Mouse (Mus musculus): ENCODE results near the gene Hipk3. TPM values are rescaled to one million over a fixed set of nuclear protein-coding genes. Genes with fewer than 3 reads are reported as not detected.

Hipk3 gene
- polyA plus RNA-seq, 1 experiment from 2014 or later = 71.4 TPM

DNA sequence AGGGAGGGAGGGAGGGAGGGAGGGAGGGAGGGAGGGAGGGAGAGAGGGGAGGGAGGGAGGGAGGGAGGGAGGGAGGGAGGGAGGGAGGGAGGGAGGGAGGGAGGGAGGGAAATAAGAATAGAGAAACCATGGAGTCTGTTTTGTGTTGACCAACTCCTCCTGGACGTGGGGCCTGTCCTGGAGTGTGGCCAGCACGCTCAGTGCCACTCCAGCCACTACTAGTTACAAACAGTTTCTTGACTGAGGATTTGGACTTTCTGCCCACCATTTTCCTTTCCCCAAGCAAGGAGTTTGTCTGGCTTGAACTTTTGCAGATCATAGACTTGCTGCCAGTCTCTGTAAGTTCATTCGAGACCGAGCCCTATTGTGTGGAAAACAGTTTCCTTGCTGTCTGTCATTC lies 46.0 kb downstream of the Hipk3 start:
- Histone ChIP-seq H3K9ac (no peak overlapping the region), H3K4me3 (no peak overlapping the region), H3K9me3 (replicated peaks) (no peaks in the 10 kb centered on the region), H3K36me3 (peaks cover 11% of the 10 kb centered on the region), H3K4me2 (no peak overlapping the region), H3K27ac (ENCODE audit: poor library complexity, severe bottlenecking) (peak overlapping the region; percentile 94), H3K4me1 (replicated peaks) (peaks cover 54% of the 10 kb centered on the region), H3K27me3 (replicated peaks) (no peaks in the 10 kb centered on the region)
- WGBS = 57% methylated on average over 4 of the region's 4 CpGs
- no peak for ATAC-seq (ENCODE audit: insufficient number of reproducible peaks, low FRiP score)

DNA sequence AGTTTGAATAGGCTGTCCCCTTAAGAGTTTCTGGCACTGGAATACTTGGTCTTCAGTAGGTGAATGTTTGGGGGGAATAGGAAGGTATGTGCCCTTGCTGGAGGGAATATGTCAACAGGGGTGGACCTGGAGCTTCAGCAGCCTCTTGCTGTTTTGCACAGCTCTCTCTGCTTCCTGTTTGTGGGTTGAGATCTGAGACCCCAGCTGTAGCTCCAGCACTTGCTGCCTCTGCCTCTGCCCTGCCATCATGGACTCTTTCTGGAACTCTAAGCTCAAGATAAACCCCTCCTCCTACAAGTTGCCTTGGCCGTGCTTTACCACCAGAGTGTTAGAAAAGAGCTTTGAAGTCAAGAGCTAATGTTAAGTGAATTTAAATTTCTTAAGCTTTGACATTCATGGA lies 48.2 kb downstream of the Hipk3 start:
- Histone ChIP-seq H3K9ac (no peak overlapping the region), H3K4me1 (replicated peaks) (peaks cover 38% of the 10 kb centered on the region), H3K9me3 (replicated peaks) (no peaks in the 10 kb centered on the region), H3K27ac (ENCODE audit: poor library complexity, severe bottlenecking) (peak overlapping the region; percentile 44; the same call in 1 of the 2 replicates), H3K4me3 (no peak overlapping the region), H3K36me3 (peaks cover 24% of the 10 kb centered on the region), H3K4me2 (no peak overlapping the region), H3K27me3 (replicated peaks) (no peaks in the 10 kb centered on the region)
- no peak for ATAC-seq (ENCODE audit: insufficient number of reproducible peaks, low FRiP score)
- 51% methylated on average over 1 of the region's 1 CpGs for WGBS

DNA sequence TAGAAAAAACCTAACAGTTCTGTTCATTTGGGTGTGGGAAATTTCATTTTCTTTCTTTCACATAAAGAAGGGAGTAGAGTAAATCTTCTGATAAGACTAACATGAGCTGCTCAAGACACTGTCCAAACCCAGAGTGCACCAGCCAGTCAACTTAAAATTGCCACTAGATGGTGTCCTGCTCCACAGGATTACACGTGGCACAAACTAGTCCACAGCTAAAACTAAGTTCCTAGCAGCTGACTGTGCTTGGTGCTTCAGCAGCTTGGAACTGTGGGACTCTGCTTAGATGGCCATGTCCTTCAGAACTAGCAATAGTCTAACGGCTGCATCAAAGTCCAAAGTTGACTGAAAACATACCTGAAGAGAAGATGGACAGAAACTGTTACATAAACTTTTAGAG lies 49.5 kb downstream of the Hipk3 start:
- Histone ChIP-seq H3K4me2 (no peak overlapping the region), H3K9me3 (replicated peaks) (no peaks in the 10 kb centered on the region), H3K27ac (ENCODE audit: poor library complexity, severe bottlenecking) (no peak overlapping the region; the same call in 1 of the 2 replicates), H3K27me3 (replicated peaks) (no peaks in the 10 kb centered on the region), H3K9ac (no peak overlapping the region), H3K4me1 (replicated peaks) (peaks cover 27% of the 10 kb centered on the region), H3K4me3 (no peak overlapping the region), H3K36me3 (peaks cover 35% of the 10 kb centered on the region)
- peak; percentile 74 for ATAC-seq (ENCODE audit: insufficient number of reproducible peaks, low FRiP score)
- WGBS = 31% methylated on average over 2 of the region's 2 CpGs

DNA sequence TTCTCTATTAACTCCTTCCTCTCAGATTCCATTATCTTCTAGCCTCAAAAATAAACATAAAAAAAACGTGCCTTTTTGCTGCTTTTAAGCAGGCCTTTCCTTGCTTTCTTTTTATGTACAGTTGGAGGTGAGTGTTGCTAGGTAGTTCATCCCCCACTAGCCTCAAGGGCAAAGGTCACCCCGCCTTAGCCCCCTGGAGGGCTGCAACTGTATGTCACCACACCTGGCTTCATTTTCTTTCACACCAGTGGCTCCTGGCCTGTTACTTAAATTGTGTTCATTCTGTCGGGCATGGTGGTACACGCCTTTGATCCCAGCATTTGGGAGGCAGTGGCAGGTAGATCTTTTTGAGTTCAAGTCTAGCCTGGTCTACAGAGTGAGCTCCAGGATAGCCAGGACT lies 51.9 kb downstream of the Hipk3 start:
- H3K36me3 ChIP-seq = peaks cover 53% of the 10 kb centered on the region
- H3K9me3 ChIP-seq (replicated peaks) = no peaks in the 10 kb centered on the region
- H3K27ac ChIP-seq (ENCODE audit: poor library complexity, severe bottlenecking) = no peak overlapping the region
- H3K4me2 ChIP-seq = no peak overlapping the region
- ATAC-seq (ENCODE audit: insufficient number of reproducible peaks, low FRiP score) = no peak
- H3K4me3 ChIP-seq = no peak overlapping the region
- peaks cover 10% of the 10 kb centered on the region for H3K4me1 ChIP-seq (replicated peaks)
- 73% methylated on average over 4 of the region's 4 CpGs for WGBS
- H3K9ac ChIP-seq = no peak overlapping the region
- H3K27me3 ChIP-seq (replicated peaks) = no peaks in the 10 kb centered on the region

DNA sequence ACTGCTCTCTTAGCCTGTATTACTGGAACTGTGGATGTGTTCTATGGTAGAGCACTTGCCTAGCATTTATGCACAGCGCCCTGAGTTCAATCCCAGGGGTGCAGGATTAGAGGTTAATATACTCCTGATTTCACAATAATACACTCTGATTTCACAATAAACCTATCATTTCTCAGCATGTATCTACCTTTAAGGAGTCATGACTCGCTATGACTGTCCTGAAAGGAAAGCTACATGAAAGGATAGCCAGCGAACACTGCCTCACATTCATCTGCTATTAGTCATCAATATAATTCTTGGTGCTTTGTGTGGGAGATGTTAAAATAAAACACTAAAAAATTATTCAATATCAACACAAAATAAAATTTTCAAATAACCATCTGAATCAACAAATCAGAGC lies 58.0 kb downstream of the Hipk3 start:
- no peak overlapping the region for H3K4me3 ChIP-seq
- no peaks in the 10 kb centered on the region for H3K4me1 ChIP-seq (replicated peaks)
- ATAC-seq (ENCODE audit: insufficient number of reproducible peaks, low FRiP score) = no peak
- H3K27ac ChIP-seq (ENCODE audit: poor library complexity, severe bottlenecking) = no peak overlapping the region
- H3K36me3 ChIP-seq = peaks cover 76% of the 10 kb centered on the region
- no peak overlapping the region for H3K4me2 ChIP-seq
- no peak overlapping the region for H3K9ac ChIP-seq
- no peaks in the 10 kb centered on the region for H3K27me3 ChIP-seq (replicated peaks)
- WGBS = 93% methylated on average over 3 of the region's 3 CpGs
- H3K9me3 ChIP-seq (replicated peaks) = no peaks in the 10 kb centered on the region

- H3K27me3 ChIP-seq (replicated peaks) = no peaks in the 10 kb centered on the region
- no peak overlapping the region for H3K9ac ChIP-seq
- peaks cover 67% of the 10 kb centered on the region for H3K36me3 ChIP-seq
Measured at GRCm38 (mm10) chr2:104431067-104431466, 63.2 kb downstream of the Hipk3 start.

GRCm38 (mm10) chr2:104430566-104430965 lies 63.7 kb downstream of the Hipk3 start:
- no peak for ATAC-seq (ENCODE audit: insufficient number of reproducible peaks, low FRiP score)
- Histone ChIP-seq H3K27me3 (replicated peaks) (no peaks in the 10 kb centered on the region), H3K9ac (no peak overlapping the region), H3K4me3 (no peak overlapping the region), H3K4me1 (replicated peaks) (no peaks in the 10 kb centered on the region), H3K4me2 (no peak overlapping the region), H3K9me3 (replicated peaks) (no peaks in the 10 kb centered on the region), H3K36me3 (peaks cover 66% of the 10 kb centered on the region), H3K27ac (ENCODE audit: poor library complexity, severe bottlenecking) (no peak overlapping the region)
- WGBS = 90% methylated on average over 5 of the region's 5 CpGs

More at GRCm38 (mm10) chr2:104431067-104431466, 63.2 kb downstream of the Hipk3 start:
- 83% methylated on average over 6 of the region's 6 CpGs for WGBS
- no peaks in the 10 kb centered on the region for H3K4me1 ChIP-seq (replicated peaks)
- no peak overlapping the region for H3K27ac ChIP-seq (ENCODE audit: poor library complexity, severe bottlenecking)
- ATAC-seq (ENCODE audit: insufficient number of reproducible peaks, low FRiP score) = no peak
- H3K9me3 ChIP-seq (replicated peaks) = no peaks in the 10 kb centered on the region
- no peak overlapping the region for H3K4me2 ChIP-seq
- no peak overlapping the region for H3K4me3 ChIP-seq

DNA sequence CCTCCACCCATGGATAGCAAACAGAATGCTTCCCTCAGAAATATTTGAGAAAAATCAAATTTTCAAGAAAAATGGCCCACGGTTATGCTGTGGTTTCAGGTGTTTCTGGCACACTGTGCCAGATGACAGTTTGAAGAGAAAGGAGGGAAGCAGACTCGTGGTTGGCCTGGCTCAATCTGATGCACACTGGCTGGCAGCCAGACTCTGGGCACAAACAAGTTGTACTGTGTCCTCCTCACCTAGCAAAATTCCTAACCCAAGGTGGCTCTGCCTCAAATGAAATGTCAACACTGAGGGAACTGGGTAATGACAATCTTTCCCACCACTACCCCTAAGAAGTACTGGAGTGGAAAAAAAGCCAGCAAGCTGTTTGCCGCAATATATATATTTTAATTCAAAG lies 68.1 kb downstream of the Hipk3 start:
- no peaks in the 10 kb centered on the region for H3K27me3 ChIP-seq (replicated peaks)
- no peak for ATAC-seq (ENCODE audit: insufficient number of reproducible peaks, low FRiP score)
- H3K4me1 ChIP-seq (replicated peaks) = no peaks in the 10 kb centered on the region
- H3K4me3 ChIP-seq = no peak overlapping the region
- H3K36me3 ChIP-seq = peaks cover 50% of the 10 kb centered on the region
- no peak overlapping the region for H3K27ac ChIP-seq (ENCODE audit: poor library complexity, severe bottlenecking)
- H3K9me3 ChIP-seq (replicated peaks) = no peaks in the 10 kb centered on the region
- WGBS = 70% methylated on average over 3 of the region's 3 CpGs
- no peak overlapping the region for H3K4me2 ChIP-seq
- no peak overlapping the region for H3K9ac ChIP-seq

DNA sequence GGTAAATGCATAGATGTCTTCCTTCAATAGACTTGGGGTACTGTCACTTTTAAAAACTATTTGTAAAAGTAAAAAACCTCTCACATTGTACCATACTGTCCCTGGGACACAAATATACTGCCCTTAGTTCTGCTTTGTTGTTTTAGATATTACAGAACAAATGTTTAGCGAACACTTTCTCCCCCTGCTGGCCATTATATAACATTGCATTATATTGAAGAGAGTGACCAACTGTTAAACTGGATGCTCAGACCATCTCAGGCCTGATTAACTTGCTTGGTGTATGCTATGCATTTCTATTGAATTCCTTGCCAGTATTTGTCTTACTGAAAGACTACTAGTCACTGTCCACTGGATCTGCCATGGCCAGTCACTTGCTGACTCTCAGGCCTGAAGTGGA lies 72.0 kb downstream of the Hipk3 start:
- H3K4me3 ChIP-seq = no peak overlapping the region
- H3K9me3 ChIP-seq (replicated peaks) = no peaks in the 10 kb centered on the region
- H3K4me2 ChIP-seq = no peak overlapping the region
- no peaks in the 10 kb centered on the region for H3K4me1 ChIP-seq (replicated peaks)
- no peak overlapping the region for H3K27ac ChIP-seq (ENCODE audit: poor library complexity, severe bottlenecking)
- H3K27me3 ChIP-seq (replicated peaks) = no peaks in the 10 kb centered on the region
- 10% methylated on average over 1 of the region's 1 CpGs for WGBS
- peaks cover 26% of the 10 kb centered on the region for H3K36me3 ChIP-seq
- no peak overlapping the region for H3K9ac ChIP-seq
- ATAC-seq (ENCODE audit: insufficient number of reproducible peaks, low FRiP score) = no peak

- no peak for ATAC-seq (ENCODE audit: insufficient number of reproducible peaks, low FRiP score)
- WGBS = 63% methylated on average over 4 of the region's 4 CpGs
- Histone ChIP-seq H3K27me3 (replicated peaks) (no peaks in the 10 kb centered on the region), H3K27ac (ENCODE audit: poor library complexity, severe bottlenecking) (no peak overlapping the region), H3K4me2 (no peak overlapping the region), H3K4me1 (replicated peaks) (no peaks in the 10 kb centered on the region), H3K36me3 (peaks cover 18% of the 10 kb centered on the region), H3K9ac (no peak overlapping the region), H3K4me3 (no peak overlapping the region), H3K9me3 (replicated peaks) (no peaks in the 10 kb centered on the region)
Measured at GRCm38 (mm10) chr2:104420805-104421204, 73.4 kb downstream of the Hipk3 start.

GRCm38 (mm10) chr2:104419999-104420398 lies 74.2 kb downstream of the Hipk3 start:
- WGBS = 74% methylated on average over 1 of the region's 1 CpGs

GRCm38 (mm10) chr2:104419411-104419810 lies 74.8 kb downstream of the Hipk3 start:
- Histone ChIP-seq H3K4me2 (no peak overlapping the region), H3K36me3 (0 out of 2 replicates have a peak, but pooled peaks cover 7% of the 10 kb centered on the region), H3K4me3 (no peak overlapping the region), H3K9ac (no peak overlapping the region), H3K9me3 (replicated peaks) (no peaks in the 10 kb centered on the region), H3K27me3 (replicated peaks) (no peaks in the 10 kb centered on the region), H3K27ac (ENCODE audit: poor library complexity, severe bottlenecking) (no peak overlapping the region), H3K4me1 (replicated peaks) (no peaks in the 10 kb centered on the region)
- ATAC-seq (ENCODE audit: insufficient number of reproducible peaks, low FRiP score) = no peak
- 76% methylated on average over 2 of the region's 2 CpGs for WGBS

More at GRCm38 (mm10) chr2:104419999-104420398, 74.2 kb downstream of the Hipk3 start:
- Histone ChIP-seq H3K9ac (no peak overlapping the region), H3K27ac (ENCODE audit: poor library complexity, severe bottlenecking) (no peak overlapping the region), H3K27me3 (replicated peaks) (no peaks in the 10 kb centered on the region), H3K9me3 (replicated peaks) (no peaks in the 10 kb centered on the region), H3K36me3 (peaks cover 13% of the 10 kb centered on the region), H3K4me1 (replicated peaks) (no peaks in the 10 kb centered on the region), H3K4me2 (no peak overlapping the region), H3K4me3 (no peak overlapping the region)
- ATAC-seq (ENCODE audit: insufficient number of reproducible peaks, low FRiP score) = no peak

Data from heart, embryonic 12.5 days (tissue).